Mouse (Mus musculus): ENCODE measurements around the gene Olfr463.
"Not testable (repeated sequence)": the region's sequence is repeated elsewhere in the genome, so short reads cannot be mapped to it uniquely, and the experiment has no call there.

Gene Olfr463

GRCm38 (mm10) chr11:87897287-87897686 is at the start of gene Olfr463:
Gene Olfr463 (minus strand): TSS chr11:87897387.
- DNase-seq (ENCODE audit: low read depth, low spot score): no peak

- DNase-seq (ENCODE audit: low read depth, low spot score): no peak
Measured at GRCm38 (mm10) chr11:87935467-87935866, 38.3 kb upstream of the Olfr463 start.

DNA sequence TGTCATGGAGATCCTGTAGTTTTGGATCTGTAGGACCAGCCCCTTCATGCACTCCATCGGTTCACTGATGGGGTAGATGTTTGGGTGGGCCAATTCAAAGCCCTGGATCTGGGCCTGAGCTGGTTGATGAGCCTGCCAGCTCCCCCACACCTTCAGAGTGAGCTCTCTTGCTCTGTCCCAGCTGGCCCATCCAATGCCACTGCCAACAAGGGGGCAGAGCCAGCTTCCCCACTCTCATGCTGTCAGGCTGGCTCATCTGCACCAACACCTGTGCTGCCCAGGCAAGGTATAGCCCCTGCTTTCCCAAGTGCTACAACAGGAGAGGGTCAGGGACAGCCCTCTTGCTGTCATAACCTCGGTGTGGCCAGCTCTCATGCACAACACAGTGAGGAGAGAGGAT is 36.5 kb upstream of the Olfr463 start:
- DNase-seq (ENCODE audit: low read depth, low spot score): no peak

- DNase-seq (ENCODE audit: low read depth, low spot score): no peak
Measured at GRCm38 (mm10) chr11:87930348-87930747, 33.2 kb upstream of the Olfr463 start.

DNA sequence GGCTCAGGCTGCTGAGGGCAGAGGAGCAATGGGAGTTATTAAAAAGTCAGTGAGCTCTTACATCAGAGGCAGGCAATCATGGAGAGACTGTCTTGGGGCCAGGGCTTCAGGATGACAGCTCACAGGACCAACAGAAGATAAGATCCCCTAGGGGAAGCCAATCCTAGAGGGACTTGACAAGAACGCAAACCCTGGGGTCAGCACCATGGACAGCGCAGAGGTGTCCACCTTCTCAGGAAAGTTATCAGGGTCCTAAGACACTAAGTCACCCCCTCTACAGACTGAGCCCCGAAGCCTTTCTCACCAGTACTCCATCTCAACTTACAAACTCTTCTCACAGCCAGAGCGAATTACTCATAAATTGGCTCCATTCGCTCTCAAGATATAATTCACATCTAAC is 23.8 kb upstream of the Olfr463 start, which contains the start of gene Olfr464:
Olfr464 (minus strand) TSS at position 2 of the 400 bp plus-strand sequence.
- no peak for DNase-seq (ENCODE audit: low read depth, low spot score)

DNA sequence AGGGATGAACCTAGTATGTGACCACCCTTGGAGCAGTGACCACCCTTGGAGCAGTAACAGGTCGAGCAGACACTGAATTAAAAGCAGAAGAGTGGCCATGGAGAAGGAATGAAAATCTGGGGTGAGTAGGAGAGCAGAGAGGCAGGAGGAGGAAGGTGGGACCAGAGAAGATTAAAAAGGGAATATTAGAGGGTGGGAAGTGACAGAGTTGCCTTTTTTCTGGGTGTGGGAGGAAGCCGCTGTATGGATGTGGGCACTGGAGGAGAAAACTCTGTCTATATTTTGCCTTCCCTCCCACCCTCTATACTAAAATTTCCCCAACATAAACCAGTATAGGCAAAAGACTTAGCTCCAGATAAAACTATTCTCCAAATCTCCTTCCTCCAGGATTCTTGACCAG is 23.1 kb upstream of the Olfr463 start:
- peak; percentile 80 for DNase-seq (ENCODE audit: low read depth, low spot score)

DNA sequence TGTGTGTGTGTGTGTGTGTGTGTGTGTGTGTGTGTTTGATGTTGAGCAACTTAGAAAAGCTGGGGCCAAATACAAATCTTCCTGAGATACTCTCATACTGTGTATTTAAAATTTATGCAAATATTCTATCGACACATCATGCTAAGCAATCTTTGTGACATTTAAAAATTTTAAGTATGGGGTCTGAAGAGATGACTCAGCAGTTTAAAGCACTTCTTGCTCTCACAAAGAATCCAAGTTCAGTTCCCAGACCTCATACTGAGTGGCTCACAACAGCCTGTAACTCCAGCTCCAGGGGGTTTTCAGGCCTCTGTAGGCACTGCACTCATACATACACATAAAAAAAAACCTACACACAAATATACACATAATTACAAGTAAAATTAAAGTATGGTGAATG is 18.8 kb upstream of the Olfr463 start:
- no peak for DNase-seq (ENCODE audit: low read depth, low spot score)

DNA sequence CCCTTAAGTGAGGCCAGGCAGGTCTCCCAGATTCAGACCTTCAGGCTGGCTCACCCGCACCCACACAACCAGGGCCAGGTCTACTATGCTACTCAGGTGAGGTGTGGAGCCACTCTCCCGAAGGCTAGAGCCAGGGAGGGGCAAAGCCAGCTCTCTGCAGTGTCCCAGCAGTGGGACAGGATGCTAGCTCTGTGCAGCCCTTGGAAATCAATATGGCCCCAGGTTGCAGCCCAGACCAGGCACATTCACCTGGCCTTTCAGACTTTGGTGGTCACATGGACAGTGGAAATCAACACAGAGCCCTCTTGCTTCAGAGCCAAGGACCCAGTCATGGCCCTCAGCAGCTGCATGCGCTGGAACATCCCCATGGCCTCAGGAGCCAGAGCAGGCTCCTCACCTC is 7.1 kb upstream of the Olfr463 start:
- no peak for DNase-seq (ENCODE audit: low read depth, low spot score)

GRCm38 (mm10) chr11:87892168-87892567 is 5.0 kb downstream of the Olfr463 start, which contains the start of gene Olfr462:
Gene Olfr462 (minus strand): TSS chr11:87892268.
- no peak for DNase-seq (ENCODE audit: low read depth, low spot score)

DNA sequence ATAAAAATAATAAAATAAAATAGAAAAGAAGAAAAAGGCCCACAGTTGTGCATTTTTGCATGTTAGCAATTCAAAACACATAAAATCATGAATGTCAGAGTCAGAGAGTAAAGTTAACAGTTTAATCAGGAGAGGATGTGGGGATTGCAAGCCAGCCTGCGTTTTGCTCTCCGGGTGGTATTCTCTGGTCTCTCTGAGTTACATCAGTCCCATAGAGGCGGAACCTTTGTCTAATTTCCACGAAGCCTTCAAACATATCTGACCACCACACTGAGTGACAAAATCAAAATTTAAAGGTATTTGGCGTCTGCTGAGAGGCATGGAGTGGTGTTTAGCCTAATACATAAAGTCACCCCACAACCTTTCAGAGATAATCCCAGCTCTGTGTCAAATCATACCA is 12.3 kb downstream of the Olfr463 start:
- no peak for DNase-seq (ENCODE audit: low read depth, low spot score)

DNA sequence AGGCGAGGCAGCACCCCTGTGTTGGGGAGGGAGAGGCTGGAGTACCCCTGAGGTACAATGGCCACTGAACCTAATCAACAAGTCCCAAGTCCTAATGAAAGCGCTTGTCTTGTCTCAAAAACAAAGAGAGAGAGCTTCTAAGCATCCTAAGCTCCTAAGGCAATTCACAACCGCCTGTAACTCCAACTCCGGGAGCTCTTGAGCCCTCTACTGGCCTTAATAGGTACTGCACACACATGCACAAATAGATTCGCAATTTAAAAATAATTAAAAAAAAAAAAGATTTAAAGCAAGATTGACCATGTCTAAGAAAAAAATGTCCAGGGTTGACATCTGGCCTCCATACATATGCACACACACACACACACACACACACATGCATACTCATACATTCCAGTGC is 13.7 kb downstream of the Olfr463 start:
- DNase-seq (ENCODE audit: low read depth, low spot score): no peak

GRCm38 (mm10) chr11:87881714-87882113 is 15.5 kb downstream of the Olfr463 start:
- no peak for DNase-seq (ENCODE audit: low read depth, low spot score)

DNA sequence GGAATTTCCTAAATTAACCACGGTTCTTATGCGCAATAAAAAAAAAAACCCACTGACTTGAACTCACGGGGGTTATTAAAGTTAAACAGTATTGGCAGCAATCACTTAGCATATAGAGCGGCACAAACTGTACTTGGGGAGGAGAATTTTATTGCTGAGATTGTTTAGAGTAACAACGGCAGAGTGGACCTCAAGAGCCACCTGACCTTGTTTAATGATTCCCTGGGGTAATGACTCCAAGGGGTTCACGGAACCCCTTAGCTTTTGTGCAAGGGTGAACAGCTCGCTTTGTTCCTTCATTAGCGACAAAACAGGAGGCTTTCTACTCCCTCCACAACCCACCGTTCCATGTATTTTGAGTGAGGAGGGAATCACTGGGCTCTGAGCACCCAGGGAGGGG is 17.4 kb downstream of the Olfr463 start:
- DNase-seq (ENCODE audit: low read depth, low spot score): no peak

DNA sequence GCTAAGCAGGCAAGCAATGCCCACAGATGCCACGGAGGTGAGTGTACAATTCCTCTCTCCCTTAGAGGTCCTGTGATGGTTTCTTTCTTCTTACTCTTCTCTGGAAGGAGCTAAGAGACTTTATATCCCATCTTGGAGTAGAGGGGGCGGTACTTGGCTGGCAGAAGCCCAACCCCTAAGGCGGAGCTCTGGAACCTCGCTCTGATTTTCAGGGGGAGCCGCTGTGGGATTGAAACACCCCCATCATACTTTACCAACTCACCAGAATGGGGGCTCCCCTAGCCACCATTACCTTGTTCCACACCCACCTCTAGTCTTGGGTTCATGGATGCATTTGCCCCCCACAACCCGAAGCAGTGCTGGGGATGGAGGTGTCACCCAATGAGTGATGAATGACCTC is 21.8 kb downstream of the Olfr463 start, which contains the start of gene Epx:
Epx (minus strand) TSS at position 101 of the 400 bp plus-strand sequence.
- no peak for DNase-seq (ENCODE audit: low read depth, low spot score)

DNA sequence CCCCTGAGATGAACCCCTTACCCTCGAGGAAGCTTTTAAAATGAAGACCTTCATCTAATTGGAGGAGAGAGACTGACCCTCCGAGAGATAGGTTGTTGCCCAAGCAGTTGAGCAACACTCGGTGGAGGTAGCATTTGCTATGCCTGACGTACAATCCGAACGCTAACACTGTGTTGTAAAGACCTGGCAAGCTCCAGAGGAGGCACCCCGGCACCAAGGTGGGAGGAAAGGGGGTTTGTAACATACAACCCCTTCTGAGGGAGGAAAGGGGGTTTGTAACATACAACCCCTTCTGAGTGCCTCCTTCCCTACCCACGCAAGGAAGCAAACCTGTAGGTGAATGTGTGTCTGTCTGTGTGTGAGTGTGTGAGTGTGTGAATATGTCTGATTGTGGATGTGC is 25.4 kb downstream of the Olfr463 start:
- no peak for DNase-seq (ENCODE audit: low read depth, low spot score)

DNA sequence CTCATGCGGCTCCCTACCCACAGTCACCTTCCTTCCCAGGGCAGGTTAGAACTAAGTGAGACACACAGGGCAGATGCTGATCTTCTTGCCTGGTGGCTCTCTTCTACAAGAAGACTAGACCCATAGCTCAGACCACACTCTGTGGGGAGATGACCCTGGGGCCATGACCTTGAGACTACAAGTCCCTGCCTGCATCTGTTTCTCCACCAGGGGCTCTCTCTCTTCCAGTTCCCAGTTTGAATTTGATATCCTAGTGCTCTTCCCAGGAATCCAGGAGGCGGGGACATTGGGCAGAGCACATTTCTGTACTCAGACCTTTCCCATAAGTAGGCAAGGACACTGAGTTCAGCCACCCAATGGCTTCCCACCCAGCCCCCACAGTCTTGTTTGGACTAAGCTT is 27.1 kb downstream of the Olfr463 start:
- DNase-seq (ENCODE audit: low read depth, low spot score): no peak

- not testable (repeated sequence) for DNase-seq (ENCODE audit: low read depth, low spot score)
Measured at GRCm38 (mm10) chr11:87866891-87867290, 30.3 kb downstream of the Olfr463 start.

DNA sequence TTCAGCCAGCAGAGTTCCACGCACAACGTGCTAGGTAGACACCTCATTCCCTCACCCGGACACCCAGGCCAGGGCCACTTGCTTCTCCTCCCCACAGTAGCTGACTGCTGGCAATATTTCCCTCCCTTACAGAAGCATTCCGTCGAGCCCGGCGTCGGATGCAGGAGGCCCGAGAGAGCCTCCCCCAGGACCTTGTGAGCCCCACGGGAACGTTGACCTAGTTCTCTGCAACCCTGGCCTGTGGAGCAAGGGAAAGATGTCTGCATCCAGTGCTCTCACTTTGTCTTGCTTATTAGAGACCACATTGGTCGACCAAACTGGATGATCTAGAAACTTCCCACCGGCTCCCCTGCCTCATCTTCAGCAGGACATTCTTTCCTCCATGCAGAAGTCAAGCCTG is 34.4 kb downstream of the Olfr463 start:
- DNase-seq (ENCODE audit: low read depth, low spot score): no peak

GRCm38 (mm10) chr11:87860426-87860825 is 36.8 kb downstream of the Olfr463 start:
- no peak for DNase-seq (ENCODE audit: low read depth, low spot score)

DNA sequence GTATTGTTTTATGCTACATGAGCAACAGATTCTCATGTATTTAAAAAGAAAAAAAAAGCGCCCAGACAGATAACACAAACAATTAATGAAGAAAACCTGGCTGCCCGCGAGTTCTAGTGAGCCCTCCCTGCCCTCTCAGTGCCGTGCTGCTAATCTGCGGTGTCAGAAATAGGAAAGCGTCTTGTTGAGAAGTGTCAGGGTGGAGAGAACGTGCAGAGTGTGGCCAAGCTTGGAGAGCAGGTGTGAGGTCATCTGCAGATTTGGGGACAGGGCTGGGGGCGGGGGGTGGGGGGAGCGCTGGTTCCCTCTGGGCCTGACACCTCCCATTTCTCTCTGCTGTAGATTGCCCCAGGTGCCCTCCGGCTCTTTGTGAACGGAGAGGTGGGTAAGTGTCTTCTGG is 37.9 kb downstream of the Olfr463 start:
- DNase-seq (ENCODE audit: low read depth, low spot score): no peak

DNA sequence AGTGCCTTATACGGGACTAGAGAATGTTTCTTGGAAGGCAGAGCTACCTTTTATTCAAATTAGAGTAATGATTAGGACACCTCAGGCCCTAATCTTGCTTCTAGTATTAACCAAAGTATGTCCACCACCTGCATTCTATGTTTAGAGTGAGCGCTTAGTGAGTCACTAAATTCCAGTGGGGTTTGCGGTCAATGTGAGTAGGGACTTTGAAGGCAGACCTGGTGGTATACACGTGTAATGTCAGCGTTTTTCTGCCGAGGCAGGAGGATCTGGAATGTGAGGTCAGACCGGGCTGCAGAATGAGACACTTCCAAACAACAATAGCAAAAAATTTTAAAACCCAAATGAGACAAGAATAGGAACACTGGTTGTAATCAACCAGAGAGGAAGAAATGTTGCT is 42.6 kb downstream of the Olfr463 start:
- no peak for DNase-seq (ENCODE audit: low read depth, low spot score)

- DNase-seq (ENCODE audit: low read depth, low spot score): peak; percentile 31
Measured at GRCm38 (mm10) chr11:87853597-87853954, 43.6 kb downstream of the Olfr463 start.

DNA sequence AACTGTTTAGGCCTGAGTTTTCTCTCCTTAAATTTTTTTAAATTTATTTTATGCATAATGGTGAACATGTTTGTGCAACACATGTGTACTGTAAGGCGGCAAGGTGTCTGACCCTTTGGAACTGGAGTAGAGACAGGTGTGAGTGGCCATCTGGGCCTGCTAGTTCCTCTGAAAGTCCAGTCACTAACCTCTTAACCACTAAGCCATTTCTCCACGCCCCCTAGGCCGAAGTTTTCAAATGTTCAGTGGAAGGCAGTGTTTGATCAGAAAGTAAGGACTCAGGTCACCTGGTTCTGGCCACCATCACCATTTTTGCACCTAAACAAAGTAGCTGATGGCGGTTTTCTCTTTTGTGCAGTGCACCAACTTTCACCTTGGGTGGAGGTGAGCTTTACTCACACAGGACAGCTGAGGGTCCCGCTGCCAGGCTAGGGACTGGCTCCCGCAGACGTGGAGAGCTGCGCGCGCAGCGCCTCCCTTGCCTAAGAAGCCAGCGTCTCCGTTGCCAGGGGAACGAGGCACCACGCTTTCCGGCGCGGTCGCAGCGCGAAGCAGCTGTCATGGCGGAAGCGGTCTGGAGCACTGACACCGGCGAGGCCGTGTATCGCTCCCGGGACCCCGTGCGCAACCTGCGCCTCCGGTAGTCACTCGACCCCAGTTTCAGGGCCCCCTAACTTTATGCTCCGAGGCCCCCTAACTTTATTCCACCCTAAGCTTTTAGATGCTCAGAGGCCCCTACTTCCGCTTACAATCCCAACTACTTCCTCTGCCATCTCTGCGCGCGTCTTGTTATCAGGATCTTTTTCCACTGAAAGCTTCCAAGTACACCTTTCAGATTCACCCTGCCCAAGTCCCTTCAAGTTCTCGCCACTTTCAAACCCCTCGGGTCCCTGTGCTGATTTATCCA is 44.2 kb downstream of the Olfr463 start, which contains the start of gene Mks1:
Mks1 (plus strand) TSS at position 526 of the 907 bp plus-strand sequence.
- peak; percentile 87 for DNase-seq (ENCODE audit: low read depth, low spot score)
